In the genomic region with DNA sequence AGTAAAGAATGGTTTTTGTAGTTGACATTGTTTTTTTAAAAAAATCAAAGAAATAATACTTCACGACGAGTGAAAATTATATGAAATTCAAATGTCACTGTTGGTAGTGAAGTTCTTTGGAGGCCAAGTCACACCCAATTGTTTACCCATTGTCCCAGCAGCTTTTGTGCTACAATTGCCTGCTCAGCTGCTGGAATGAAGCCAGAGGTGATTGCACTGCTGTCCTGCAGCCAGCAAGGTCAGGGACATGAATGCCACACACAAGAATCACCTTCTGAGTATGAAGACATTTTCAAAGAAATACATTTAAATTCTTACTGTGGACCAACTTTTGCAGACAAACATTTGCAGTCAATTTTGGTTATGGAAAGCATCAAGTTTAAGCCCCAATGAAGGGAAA, we compare ENCODE assay signal across 11 mouse cellular contexts.
DNase-seq lines count a peak whose midpoint lies in the region; ATAC-seq and TF ChIP-seq lines count a peak whose summit lies in the region.
"Had no signal": no experiment of that assay in that cellular context is flagged by ENCODE, and none has a peak within 500 bp of the region (broad histone marks: within the 10 kb centered on the region; RNA-seq: fewer than 3 reads in every experiment).

No protein-coding gene starts in this region.

- no peak overlapping the region for H3K4me2 ChIP-seq in kidney, embryonic 15.5 days
- H3K4me2 ChIP-seq: limb, embryonic 15.5 days had no signal

- H3K4me1 ChIP-seq in kidney, embryonic 15.5 days = no peaks in the 10 kb centered on the region
- peaks cover 2% of the 10 kb centered on the region for H3K4me1 ChIP-seq in ES-Bruce4 (ENCODE audit: control insufficient read depth, insufficient read depth, low read length)
- no peaks in the 10 kb centered on the region; the same call in 1 of the 2 replicates for H3K4me1 ChIP-seq in cerebellum, adult 2 months (ENCODE audit: control insufficient read depth, insufficient read depth, low read length)
- H3K4me1 ChIP-seq in limb, embryonic 10.5 days = no peaks in the 10 kb centered on the region
- H3K4me1 ChIP-seq: limb, embryonic 15.5 days had no signal

- TF ChIP-seq CTCF in ES-Bruce4 (IDR thresholded peaks at IDR 0.05; ENCODE audit: low read depth, low read length) = no peak
- no peak for TF ChIP-seq CTCF in cerebellum, adult 2 months (IDR thresholded peaks at IDR 0.05; ENCODE audit: borderline replicate concordance, insufficient read depth, low read depth, low read length)

- no peaks in the 10 kb centered on the region for H3K36me3 ChIP-seq in kidney, embryonic 15.5 days
- H3K36me3 ChIP-seq in ES-Bruce4 (ENCODE audit: control insufficient read depth, insufficient read depth, low read length, poor library complexity, severe bottlenecking) = no peaks in the 10 kb centered on the region
- no peaks in the 10 kb centered on the region for H3K36me3 ChIP-seq in limb, embryonic 10.5 days
- H3K36me3 ChIP-seq: limb, embryonic 15.5 days had no signal

- intact Hi-C loops in heart, postnatal 36 days (cut with DNase I) = no loop called here

- DNase-seq in kidney, adult 11 months = peak; percentile 28
- DNase-seq in adrenal gland, adult (ENCODE audit: inconsistent age in 2 of 2, low spot score in 1 of 2) = peak; percentile 83 to 94
- DNase-seq in heart, postnatal 36 days = peak; percentile 24 to 39
- DNase-seq in urinary bladder, adult 18-20 months (ENCODE audit: low spot score in 2 of 2) = no peak
- no peak for DNase-seq in cerebellum, adult 2 months
- no peak for DNase-seq in limb, embryonic 10.5 days (ENCODE audit: low spot score)
- DNase-seq: thymus, postnatal 4 days had no signal

- 82% methylated on average over 2 of the region's 2 CpGs for WGBS in kidney, embryonic 15.5 days
- 48% methylated on average over 2 of the region's 2 CpGs for WGBS in cerebellum, adult 2 months
- 96% methylated on average over 2 of the region's 2 CpGs for WGBS in limb, embryonic 10.5 days

- no peaks in the 10 kb centered on the region for H3K9me3 ChIP-seq in kidney, embryonic 15.5 days (replicated peaks)
- H3K9me3 ChIP-seq in ES-Bruce4 (replicated peaks; ENCODE audit: control insufficient read depth, insufficient read depth, low read length, poor library complexity, severe bottlenecking) = no peaks in the 10 kb centered on the region
- no peaks in the 10 kb centered on the region for H3K9me3 ChIP-seq in limb, embryonic 10.5 days (replicated peaks)
- H3K9me3 ChIP-seq: limb, embryonic 15.5 days had no signal

- peak; percentile 63 for TF ChIP-seq EP300 in ES-Bruce4 (IDR thresholded peaks at IDR 0.05; ENCODE audit: insufficient read depth, low read depth, low read length)

- H3K4me3 ChIP-seq in kidney, embryonic 15.5 days (replicated peaks) = no peak overlapping the region
- no peak overlapping the region for H3K4me3 ChIP-seq in ES-Bruce4 (ENCODE audit: low read depth, low read length)
- no peak overlapping the region for H3K4me3 ChIP-seq in cerebellum, adult 2 months (replicated peaks; ENCODE audit: insufficient read depth, low read depth, low read length)
- H3K4me3 ChIP-seq in limb, embryonic 10.5 days = no peak overlapping the region
- H3K4me3 ChIP-seq: limb, embryonic 15.5 days had no signal

- ATAC-seq in kidney, embryonic 15.5 days (replicated peaks; ENCODE audit: low FRiP score) = no peak
- ATAC-seq: CD4-positive, CD25-positive, alpha-beta regulatory T cell, adult 4 months had no signal

- no peaks in the 10 kb centered on the region for H3K27me3 ChIP-seq in kidney, embryonic 15.5 days
- H3K27me3 ChIP-seq in ES-Bruce4 (ENCODE audit: control insufficient read depth, insufficient read depth, low read length, poor library complexity, severe bottlenecking) = no peaks in the 10 kb centered on the region
- no peaks in the 10 kb centered on the region for H3K27me3 ChIP-seq in cerebellum, adult 2 months (ENCODE audit: control insufficient read depth, insufficient read depth, low read length)
- 0 out of 2 replicates have a peak, but pooled peaks cover 5% of the 10 kb centered on the region for H3K27me3 ChIP-seq in limb, embryonic 10.5 days (ENCODE audit: low read depth, poor library complexity, severe bottlenecking)
- H3K27me3 ChIP-seq: limb, embryonic 15.5 days had no signal

- no peak overlapping the region for H3K9ac ChIP-seq in kidney, embryonic 15.5 days
- no peak overlapping the region for H3K9ac ChIP-seq in ES-Bruce4 (ENCODE audit: low read depth, poor library complexity, severe bottlenecking)
- H3K9ac ChIP-seq: limb, embryonic 15.5 days had no signal

- TF ChIP-seq POLR2A in ES-Bruce4 (IDR thresholded peaks at IDR 0.05; ENCODE audit: insufficient read depth, low read length) = no peak
- no peak for TF ChIP-seq POLR2A in cerebellum, adult 2 months (IDR thresholded peaks at IDR 0.05; ENCODE audit: borderline replicate concordance, insufficient read depth, low read length)

- H3K27ac ChIP-seq in kidney, embryonic 15.5 days = no peak overlapping the region
- H3K27ac ChIP-seq in ES-Bruce4 (ENCODE audit: insufficient read depth, low read length) = no peak overlapping the region
- H3K27ac ChIP-seq in cerebellum, adult 2 months (ENCODE audit: insufficient read depth, low read length) = no peak overlapping the region
- H3K27ac ChIP-seq in limb, embryonic 10.5 days = no peak overlapping the region
- H3K27ac ChIP-seq: limb, embryonic 15.5 days had no signal

Comparison
In these comparisons a context has a peak if more than half of its experiments do, and no peak if none do; other contexts are left out.
1. DNase-seq: peak in kidney, adult 11 months (single experiment), adrenal gland, adult (2 of 2) and heart, postnatal 36 days (2 of 2); none in urinary bladder, adult 18-20 months (0 of 2), cerebellum, adult 2 months (0 of 2) and limb, embryonic 10.5 days (single experiment).